Mouse (Mus musculus): ENCODE results near the gene Sav1. TPM values are rescaled to one million over a fixed set of nuclear protein-coding genes. Genes with fewer than 3 reads are reported as not detected.

Sav1 gene
- 45.7 and 49.3 TPM in 2 replicates for total RNA-seq (2021)
- long read RNA-seq, experiment 1, transcript Sav1-201 (5 exons, 2,524 nt): major isoform, 33 of 45 reads
- long read RNA-seq, experiment 1, partial matches to known transcripts: 1 of 45 reads
- long read RNA-seq, experiment 1, other reads (novel, unspliced or antisense): 8 of 45 reads
- long read RNA-seq, experiment 2, transcript Sav1-201 (5 exons, 2,524 nt): major isoform, 18 of 27 reads
- long read RNA-seq, experiment 2, partial matches to known transcripts: 3 of 27 reads
- long read RNA-seq, experiment 2, other reads (novel, unspliced or antisense): 4 of 27 reads

- DNase-seq: peak; percentile 92
Observed at GRCm38 (mm10) chr12:69986786-69987497, at the start of gene Sav1. Sav1 (minus strand) TSS chr12:69987002.

GRCm38 (mm10) chr12:70026233-70026632 lies 39.4 kb upstream of the Sav1 start:
- no peak for DNase-seq

- DNase-seq: no peak
Observed at GRCm38 (mm10) chr12:70025431-70025830, 38.6 kb upstream of the Sav1 start.

GRCm38 (mm10) chr12:70023580-70023979 lies 36.8 kb upstream of the Sav1 start:
- DNase-seq: no peak

- no peak for DNase-seq
Observed at GRCm38 (mm10) chr12:70018153-70018552, 31.4 kb upstream of the Sav1 start.

- DNase-seq: no peak
Observed at GRCm38 (mm10) chr12:70015936-70016335, 29.1 kb upstream of the Sav1 start.

- DNase-seq: no peak
Observed at GRCm38 (mm10) chr12:70011681-70012080, 24.9 kb upstream of the Sav1 start.

GRCm38 (mm10) chr12:70010356-70010755 lies 23.6 kb upstream of the Sav1 start:
- DNase-seq: no peak

- no peak for DNase-seq
Observed at GRCm38 (mm10) chr12:70005103-70005502, 18.3 kb upstream of the Sav1 start.

- no peak for DNase-seq
Observed at GRCm38 (mm10) chr12:69998186-69998983, 11.6 kb upstream of the Sav1 start.

- DNase-seq: no peak
Observed at GRCm38 (mm10) chr12:69995382-69995781, 8.6 kb upstream of the Sav1 start.

- DNase-seq: peak; percentile 62
Observed at GRCm38 (mm10) chr12:69986241-69986762, 500 bp downstream of the Sav1 start.

- DNase-seq: no peak
Observed at GRCm38 (mm10) chr12:69985546-69985945, 1.3 kb downstream of the Sav1 start.

- no peak for DNase-seq
Observed at GRCm38 (mm10) chr12:69982874-69983273, 3.9 kb downstream of the Sav1 start.

GRCm38 (mm10) chr12:69977376-69977998 lies 9.3 kb downstream of the Sav1 start:
- no peak for DNase-seq

- DNase-seq: no peak
Observed at GRCm38 (mm10) chr12:69976688-69977087, 10.1 kb downstream of the Sav1 start.

- DNase-seq: no peak
Observed at GRCm38 (mm10) chr12:69973666-69974065, 13.1 kb downstream of the Sav1 start.

- DNase-seq: no peak
Observed at GRCm38 (mm10) chr12:69968154-69968553, 18.6 kb downstream of the Sav1 start.

GRCm38 (mm10) chr12:69967112-69967511 lies 19.7 kb downstream of the Sav1 start:
- DNase-seq: peak; percentile 40

- DNase-seq: peak; percentile 37
Observed at GRCm38 (mm10) chr12:69966071-69966470, 20.7 kb downstream of the Sav1 start.

GRCm38 (mm10) chr12:69965644-69966043 lies 21.2 kb downstream of the Sav1 start:
- DNase-seq: no peak

- DNase-seq: no peak
Observed at GRCm38 (mm10) chr12:69963141-69963540, 23.7 kb downstream of the Sav1 start.

All from adrenal gland, postnatal 14 days (tissue).